Mouse (Mus musculus) limb, embryonic 14.5 days (tissue): ENCODE measurements around the gene Plcb3. TPM values are rescaled to one million over a fixed set of nuclear protein-coding genes. Genes with fewer than 3 reads are reported as not detected.
"Not testable (repeated sequence)": the region's sequence is repeated elsewhere in the genome, so short reads cannot be mapped to it uniquely, and the experiment has no call there.

Experiments used
- ATAC-seq: fragments of 200-750 bp; cut with Nextera tagmentation; 2 replicates; pipeline ENCODE4 v1.8.0; 2017; ENCODE audit warnings: low read depth, moderate number of reproducible peaks, moderate TSS enrichment; ENCODE audit not compliant: low FRiP score
- DNase-seq: peaks from one replicate; pipeline ENCODE4 v3.0.0-alpha.2; 2015; ENCODE audit warnings: low spot score
- H3K27ac ChIP-seq: fragments of 300-500 bp; sonication (generic); replicated peaks from 2 replicates; pipeline ENCODE4 v1.5.1; 2014; ENCODE audit warnings: low read depth, mild to moderate bottlenecking, low read length, moderate library complexity, mixed read lengths
- H3K27me3 ChIP-seq: fragments of 300-500 bp; sonication (generic); 2 replicates; pipeline ENCODE4 v1.6.1; 2014; ENCODE audit warnings: low read length, mixed read lengths; ENCODE audit not compliant: control insufficient read depth, insufficient read depth
- H3K36me3 ChIP-seq: fragments of 300-500 bp; sonication (generic); 2 replicates; pipeline ENCODE4 v1.6.1; 2014; ENCODE audit warnings: mild to moderate bottlenecking, low read length, moderate library complexity, mixed read lengths; ENCODE audit not compliant: control insufficient read depth, insufficient read depth
- H3K4me1 ChIP-seq: fragments of 300-500 bp; sonication (generic); 2 replicates; pipeline ENCODE4 v1.6.1; 2014; ENCODE audit warnings: antibody characterized with exemption, low read length, mixed read lengths; ENCODE audit not compliant: control insufficient read depth, insufficient read depth
- H3K4me2 ChIP-seq: fragments of 300-500 bp; sonication (generic); replicated peaks from 2 replicates; pipeline ENCODE4 v1.6.1; 2014; ENCODE audit warnings: low read depth, mild to moderate bottlenecking, low read length, moderate library complexity; ENCODE audit not compliant: severe bottlenecking
- H3K4me3 ChIP-seq: fragments of 300-500 bp; sonication (generic); replicated peaks from 2 replicates; pipeline ENCODE4 v1.5.1; 2014; ENCODE audit warnings: low read length
- H3K9ac ChIP-seq: fragments of 300-500 bp; sonication (generic); 2 replicates; pipeline ENCODE4 v1.6.1; 2014; ENCODE audit warnings: mild to moderate bottlenecking, low read depth, low read length, moderate library complexity; ENCODE audit not compliant: severe bottlenecking
- H3K9me3 ChIP-seq: fragments of 300-500 bp; sonication (generic); 2 replicates; pipeline ENCODE4 v1.6.1; 2016; ENCODE audit warnings: low read length; ENCODE audit not compliant: control insufficient read depth
- POLR2A ChIP-seq: fragments of 200-500 bp; IDR thresholded peaks from 2 replicates; pipeline ENCODE4 v1.8.0; 2012; ENCODE audit warnings: inconsistent platforms, mild to moderate bottlenecking, moderate library complexity, borderline replicate concordance; ENCODE audit not compliant: insufficient read depth, insufficient read length; ENCODE audit errors: extremely low read depth
- WGBS: fragments of 180-500 bp; shearing (Covaris S2); extraction: QIAGEN DNeasy Blood & Tissue Kit; methylation state at CpG from one replicate; pipeline ENCODE4 v1.1.7; 2014; 5-methylcytosine and 5-hydroxymethylcytosine counted together
- polyA plus RNA-seq, 2 experiments: library from polyadenylated mRNA; depleted of rRNA in 1 of 2; stranded (reverse) in 1 of 2; unstranded in 1 of 2; fragments of >200 nt; fragmentation: Nextera tagmentation in 1 of 2; extraction: Ambion mirVana in 1 of 2; gene quantifications; 2 replicates each; pipeline versions ENCODE4 v1.2.1 to v1.2.3; 2012 to 2014

The Plcb3 gene
- polyA plus RNA-seq, 2 experiments = 36.6 to 80.6 TPM

- Histone ChIP-seq H3K36me3 (peaks cover 26% of the 10 kb centered on the region), H3K27ac (no peak overlapping the region), H3K27me3 (no peaks in the 10 kb centered on the region), H3K4me3 (no peak overlapping the region), H3K9me3 (no peaks in the 10 kb centered on the region), H3K4me1 (peaks cover 5% of the 10 kb centered on the region), H3K9ac (no peak overlapping the region), H3K4me2 (no peak overlapping the region)
- no peak for TF ChIP-seq POLR2A
- WGBS = 85% methylated on average over 6 of the region's 6 CpGs
- no peak for DNase-seq
- no peak for ATAC-seq
These were observed 63.2 kb downstream of the Plcb3 start for GRCm38 (mm10) chr19:6913036-6913435.

- no peak for TF ChIP-seq POLR2A
- no peaks in the 10 kb centered on the region for H3K27me3 ChIP-seq
- ATAC-seq = no peak
- DNase-seq = no peak
- H3K4me2 ChIP-seq = no peak overlapping the region
- H3K4me3 ChIP-seq = no peak overlapping the region
- H3K4me1 ChIP-seq = peaks cover 11% of the 10 kb centered on the region
- peaks cover 26% of the 10 kb centered on the region for H3K36me3 ChIP-seq
- WGBS = 93% methylated on average over 15 of the region's 15 CpGs
- H3K9me3 ChIP-seq = no peaks in the 10 kb centered on the region
- no peak overlapping the region for H3K9ac ChIP-seq
- H3K27ac ChIP-seq = no peak overlapping the region
These were observed 63.9 kb downstream of the Plcb3 start for GRCm38 (mm10) chr19:6912205-6912970.

GRCm38 (mm10) chr19:6911101-6912074, 64.9 kb downstream of the Plcb3 start:
- Histone ChIP-seq H3K9ac (peak overlapping the region; percentile 31; the same call in 1 of the 2 replicates), H3K36me3 (peaks cover 35% of the 10 kb centered on the region), H3K27ac (no peak overlapping the region), H3K27me3 (no peaks in the 10 kb centered on the region), H3K4me1 (peaks cover 12% of the 10 kb centered on the region), H3K9me3 (no peaks in the 10 kb centered on the region), H3K4me2 (peak overlapping the region; percentile 82), H3K4me3 (peak overlapping the region; percentile 24)
- DNase-seq = no peak
- no peak for TF ChIP-seq POLR2A
- whole genome bisulfite sequencing = 88% methylated on average over 19 of the region's 19 CpGs
- no peak for ATAC-seq

- ATAC-seq = peak; percentile 25
These were observed 66.0 kb downstream of the Plcb3 start for GRCm38 (mm10) chr19:6910306-6910705.

GRCm38 (mm10) chr19:6909507-6910289, 66.6 kb downstream of the Plcb3 start, which contains the start of the genes Trmt112 and Prdx5:
Gene Trmt112 (plus strand): TSS chr19:6909698.
Gene Prdx5 (minus strand): TSS chr19:6910106.
- peaks cover 48% of the 10 kb centered on the region for H3K36me3 ChIP-seq
- peak; percentile 92 for ATAC-seq
- 1% methylated on average over 65 of the region's 65 CpGs for WGBS

More at GRCm38 (mm10) chr19:6910306-6910705, 66.0 kb downstream of the Plcb3 start:
- under 1% methylated on average over 29 of the region's 30 CpGs for WGBS
- peaks cover 12% of the 10 kb centered on the region for H3K4me1 ChIP-seq
- H3K4me3 ChIP-seq = peak overlapping the region; percentile 67
- peak overlapping the region; percentile 99 for H3K27ac ChIP-seq
- not testable (repeated sequence) for H3K27me3 ChIP-seq, H3K9me3 ChIP-seq
- peaks cover 44% of the 10 kb centered on the region for H3K36me3 ChIP-seq
- H3K9ac ChIP-seq = peak overlapping the region; percentile 67
- DNase-seq = peak; percentile 29
- H3K4me2 ChIP-seq = peak overlapping the region; percentile 82

More at GRCm38 (mm10) chr19:6909507-6910289, 66.6 kb downstream of the Plcb3 start, which contains the start of the genes Trmt112 and Prdx5:
- peak within 1 kb of the TSS; percentile 67 for H3K4me3 ChIP-seq
- H3K9ac ChIP-seq = peak within 1 kb of the TSS; percentile 67
- H3K27ac ChIP-seq = peak within 1 kb of the TSS; percentile 99
- peak within 1 kb of the TSS; percentile 82 for H3K4me2 ChIP-seq
- H3K27me3 ChIP-seq = no peaks in the 10 kb centered on the region
- no peaks in the 10 kb centered on the region for H3K9me3 ChIP-seq
- peak; percentile 55; the same call in 1 of the 2 replicates for TF ChIP-seq POLR2A
- peaks cover 12% of the 10 kb centered on the region for H3K4me1 ChIP-seq
- peak; percentile 95 for DNase-seq
